Mouse (Mus musculus) c-Kit-negative CD71-positive TER-119-positive erythroid progenitor cells, embryonic 14.5 days (primary cell): ENCODE results near the gene Vmn1r173.
"Not testable (repeated sequence)": the region's sequence is repeated elsewhere in the genome, so short reads cannot be mapped to it uniquely, and the experiment has no call there.

Experiments
- DNase-seq: peaks from one replicate; pipeline ENCODE4 v3.0.0-alpha.2; 2013; ENCODE audit warnings: low read depth, low spot score

Gene Vmn1r173

DNA sequence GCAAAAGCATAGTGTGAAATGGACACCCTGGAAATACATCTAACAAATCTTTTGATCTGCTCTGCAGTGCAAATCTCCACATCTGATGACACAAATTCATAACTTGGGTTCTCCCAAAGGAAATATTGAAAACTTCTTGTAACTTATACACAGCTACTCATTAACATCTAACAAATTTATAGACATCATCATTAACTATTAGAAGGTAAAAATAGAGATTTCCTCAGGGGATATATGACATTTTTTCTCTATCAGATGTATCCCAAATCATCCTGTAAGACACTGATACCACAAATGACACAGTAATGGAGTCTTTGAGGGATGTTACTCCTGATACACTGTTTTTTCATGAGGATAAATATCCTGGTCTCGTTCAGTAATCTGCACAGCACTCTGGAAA is at the start of gene Vmn1r173:
TSS of gene Vmn1r173 (plus strand) at position 301 of the 400 bp plus-strand sequence.
- DNase-seq = not testable (repeated sequence)

DNA sequence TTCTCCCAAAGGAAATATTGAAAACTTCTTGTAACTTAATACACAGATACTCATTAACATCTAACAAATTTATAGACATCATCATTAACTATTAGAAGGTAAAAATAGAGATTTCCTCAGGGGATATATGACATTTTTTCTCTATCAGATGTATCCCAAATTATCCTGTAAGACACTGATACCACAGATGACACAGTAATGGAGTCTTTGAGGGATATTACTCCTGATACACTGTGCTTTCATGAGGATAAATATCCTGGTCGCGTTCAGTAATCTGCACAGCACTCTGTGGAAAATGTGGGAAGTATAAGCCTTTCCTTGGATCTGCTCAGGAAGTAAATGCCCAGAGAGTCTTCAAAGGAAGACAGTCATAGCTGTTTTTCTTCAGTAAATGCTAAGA is 42.5 kb upstream of the Vmn1r173 start, which contains the start of gene Vmn1r172:
TSS of gene Vmn1r172 (plus strand) at position 301 of the 400 bp plus-strand sequence.
- DNase-seq = no peak

DNA sequence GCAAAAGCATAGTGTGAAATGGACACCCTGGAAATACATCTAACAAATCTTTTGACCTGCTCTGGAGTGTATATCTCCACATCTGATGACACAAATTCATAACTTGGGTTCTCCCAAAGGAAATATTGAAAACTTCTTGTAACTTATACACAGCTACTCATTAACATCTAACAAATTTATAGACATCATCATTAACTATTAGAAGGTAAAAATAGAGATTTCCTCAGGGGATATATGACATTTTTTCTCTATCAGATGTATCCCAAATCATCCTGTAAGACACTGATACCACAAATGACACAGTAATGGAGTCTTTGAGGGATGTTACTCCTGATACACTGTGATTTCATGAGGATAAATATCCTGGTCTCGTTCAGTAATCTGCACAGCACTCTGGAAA is 51.5 kb downstream of the Vmn1r173 start, which contains the start of gene Vmn1r174:
TSS of gene Vmn1r174 (plus strand) at position 301 of the 400 bp plus-strand sequence.
- not testable (repeated sequence) for DNase-seq
